Mouse (Mus musculus) layer of hippocampus, adult 2 months (tissue): ENCODE measurements around the gene Amtn. TPM values are rescaled to one million over a fixed set of nuclear protein-coding genes. Genes with fewer than 3 reads are reported as not detected.
A peak's percentile ranks its signal among the peaks of the same experiment; 100 is the strongest.
"Not testable (repeated sequence)": the region's sequence is repeated elsewhere in the genome, so short reads cannot be mapped to it uniquely, and the experiment has no call there.

Source experiments
- DNase-seq, 2 experiments: peaks; one replicate each; pipeline ENCODE4 v3.0.0; 2022; ENCODE audit warnings: low spot score in 2 of 2
- H3K27ac ChIP-seq: fragments of 200-600 bp; 2 replicates; pipeline ENCODE4 v1.8.1; 2022
- H3K4me3 ChIP-seq: fragments of 200-600 bp; 2 replicates; pipeline ENCODE4 v1.8.1; 2022; ENCODE audit warnings: mild to moderate bottlenecking
- CTCF ChIP-seq: fragments of 200-600 bp; conservative IDR thresholded peaks from 2 replicates; pipeline ENCODE4 v1.8.1; 2022; ENCODE audit warnings: antibody characterized with exemption, mild to moderate bottlenecking, moderate library complexity
- long read RNA-seq, 2 experiments: library from polyadenylated mRNA; stranded (forward); transcript quantifications; one replicate each; pipeline ENCODE4 v2.0.0; 2021; ENCODE audit warnings: borderline mapping rate in 2 of 2
- total RNA-seq, 2 experiments: library from RNA; stranded (reverse); gene quantifications; 2 replicates each; pipeline ENCODE4 v1.2.3; 2021

Gene Amtn
- not detected for total RNA-seq
- long read RNA-seq, experiment 1, result 0 reads
- long read RNA-seq, experiment 2, result 0 reads

DNA sequence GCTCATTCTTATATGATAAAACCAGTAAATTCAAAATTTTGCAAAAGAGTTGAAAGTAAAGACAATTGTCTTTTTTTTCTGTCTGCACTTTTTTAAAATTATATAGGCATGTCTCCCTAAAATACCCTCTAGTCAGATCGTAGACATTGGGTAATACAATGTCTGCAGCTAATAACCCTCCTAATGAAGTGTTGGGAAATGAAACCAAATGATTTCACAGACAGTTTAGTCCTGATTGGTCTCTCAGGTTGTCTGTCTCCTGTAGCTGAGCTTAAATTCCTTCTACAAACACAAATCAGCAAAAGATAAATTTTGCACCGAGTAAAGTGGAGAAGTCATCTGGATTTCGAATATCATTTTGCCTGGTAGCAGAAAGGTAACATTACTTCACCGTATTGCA, at the start of gene Amtn:
TSS of gene Amtn (plus strand) at position 301 of the 400 bp plus-strand sequence.
- no peak for TF ChIP-seq CTCF
- H3K27ac ChIP-seq, result no peak within 1 kb of the TSS
- DNase-seq, result no peak
- H3K4me3 ChIP-seq, result no peak within 1 kb of the TSS

DNA sequence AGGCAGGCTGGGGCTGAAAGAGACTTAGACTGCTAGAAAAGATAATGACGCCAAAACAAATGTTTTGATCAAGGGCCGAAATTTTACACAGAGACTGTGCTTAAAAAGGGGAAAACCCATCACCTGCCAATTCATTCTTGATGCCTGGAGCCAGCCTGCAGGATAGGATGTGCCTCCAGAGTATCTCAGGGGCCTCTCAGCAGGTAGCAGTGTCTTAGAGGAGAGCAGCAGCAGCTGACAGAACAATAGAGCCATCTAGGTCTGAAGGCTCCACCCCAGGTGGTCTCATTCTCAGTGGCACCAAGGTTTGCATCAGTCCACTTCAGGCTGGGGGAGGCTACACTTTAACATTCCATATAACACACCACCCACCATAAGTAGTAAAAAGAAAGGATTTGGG, 27.4 kb upstream of the Amtn start:
- not testable (repeated sequence) for H3K27ac ChIP-seq, H3K4me3 ChIP-seq, DNase-seq

DNA sequence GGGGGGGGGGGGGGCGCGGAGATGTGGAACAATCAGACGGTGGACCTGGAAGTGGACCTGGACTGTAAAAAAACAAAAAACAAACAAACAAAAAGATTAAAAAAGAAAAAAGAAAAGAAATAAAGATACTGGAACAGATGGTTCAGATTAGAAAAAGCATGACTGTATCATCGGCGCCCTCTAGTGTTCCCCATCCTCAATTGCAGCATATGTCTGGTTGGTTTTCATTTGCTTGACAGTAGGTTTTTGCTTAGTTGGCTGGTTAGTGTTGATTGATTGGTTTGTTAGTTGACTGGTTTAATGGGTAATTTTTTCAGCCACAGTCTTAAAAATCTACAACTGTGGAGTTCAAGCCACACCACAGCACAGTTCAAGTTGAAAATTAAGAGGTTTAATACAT, 11.1 kb upstream of the Amtn start:
- peak; percentile 28 to 57 for DNase-seq
- TF ChIP-seq CTCF, result peak; percentile 81
- H3K4me3 ChIP-seq, result no peak overlapping the region
- H3K27ac ChIP-seq, result no peak overlapping the region

DNA sequence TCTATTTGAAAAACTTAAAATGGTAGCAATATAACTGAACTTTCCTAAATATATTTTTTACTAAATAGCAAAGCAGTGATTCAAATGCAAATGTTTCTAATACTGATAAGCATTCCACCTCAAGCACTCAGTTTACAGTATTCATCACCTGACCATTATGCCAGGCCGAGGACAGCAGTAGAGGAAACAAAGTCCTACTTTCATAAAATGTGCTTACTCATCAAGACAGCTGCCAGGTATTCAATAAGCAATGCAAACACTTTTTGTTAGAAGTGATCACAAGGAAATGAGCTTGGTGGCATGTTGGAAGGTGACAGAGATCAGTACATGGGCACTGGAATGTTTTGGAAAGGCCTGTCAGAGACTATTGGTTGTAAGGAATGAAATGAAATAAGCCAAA, 9.0 kb upstream of the Amtn start:
- TF ChIP-seq CTCF, result no peak
- no peak for DNase-seq
- H3K4me3 ChIP-seq, result no peak overlapping the region
- no peak overlapping the region for H3K27ac ChIP-seq

DNA sequence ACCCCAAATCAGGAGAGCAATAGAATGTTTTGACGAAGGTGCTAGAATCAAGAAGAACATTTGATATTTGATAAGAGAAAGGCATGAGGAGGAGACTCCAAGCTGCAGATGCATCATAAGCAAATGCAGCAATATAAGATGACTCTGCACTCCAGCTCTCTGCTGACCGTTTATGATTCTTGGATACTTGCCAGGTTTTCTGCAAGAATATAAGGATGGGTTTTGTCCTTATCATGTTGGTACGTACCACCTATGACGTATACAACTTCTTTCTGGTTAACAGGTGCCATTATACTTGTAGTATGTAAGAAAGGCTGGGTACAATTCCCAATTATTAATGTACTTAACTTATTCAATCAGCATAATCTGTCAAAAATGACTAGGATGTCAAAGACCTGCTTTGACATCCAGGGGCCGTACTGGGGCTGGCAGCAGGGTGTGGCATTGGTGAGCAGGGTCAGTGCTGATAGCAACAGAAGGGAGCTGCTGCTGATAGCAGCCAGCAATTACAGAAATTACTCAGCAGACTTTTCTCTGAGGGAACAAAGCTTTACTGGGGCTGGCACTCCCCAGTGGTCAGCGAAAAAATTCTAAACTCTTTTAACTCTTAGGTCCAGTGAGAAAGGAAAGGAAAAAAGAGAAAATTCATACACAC, 5.2 kb upstream of the Amtn start:
- no peak for TF ChIP-seq CTCF
- DNase-seq, result no peak
- H3K4me3 ChIP-seq, result no peak overlapping the region
- no peak overlapping the region for H3K27ac ChIP-seq

DNA sequence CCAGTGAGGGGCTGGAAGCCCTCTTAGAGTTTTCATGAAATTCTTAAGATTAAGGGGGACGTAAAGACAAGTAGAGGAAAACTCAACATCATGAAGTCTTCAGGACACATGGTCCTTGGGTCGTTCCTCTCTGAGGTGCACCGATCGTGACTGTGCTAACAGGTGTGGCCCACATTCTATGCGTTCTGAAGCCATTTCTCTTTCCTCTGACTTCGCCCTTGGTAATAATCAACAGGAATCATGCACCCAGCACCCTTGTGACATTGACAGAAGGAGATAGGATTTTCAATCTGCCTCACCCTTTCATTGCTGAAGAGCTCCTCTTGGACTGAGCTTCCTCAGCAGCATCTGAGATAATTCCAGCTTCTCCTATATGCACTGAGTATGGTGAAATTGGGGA, 3.3 kb upstream of the Amtn start:
- H3K27ac ChIP-seq, result no peak overlapping the region
- H3K4me3 ChIP-seq, result no peak overlapping the region
- DNase-seq, result no peak
- TF ChIP-seq CTCF, result no peak

DNA sequence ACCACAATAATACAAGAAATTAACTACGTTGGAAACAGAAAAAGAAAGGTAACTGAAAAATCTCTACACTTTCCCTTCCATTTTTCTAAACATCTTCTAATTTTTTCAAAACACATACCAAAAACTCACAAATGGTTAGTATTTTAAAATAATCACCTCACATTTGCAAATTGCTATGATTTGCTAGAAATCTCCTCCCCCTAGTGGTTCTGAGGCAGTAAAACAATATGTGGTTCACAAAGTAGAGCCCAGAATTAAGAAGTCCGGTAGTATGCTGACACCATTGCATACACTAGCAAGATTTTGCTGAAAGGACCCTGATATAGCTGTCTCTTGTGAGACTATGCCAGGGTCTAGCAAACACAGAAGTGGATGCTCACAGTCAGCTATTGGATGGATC, 16.1 kb downstream of the Amtn start:
- H3K4me3 ChIP-seq, DNase-seq, H3K27ac ChIP-seq: not testable (repeated sequence)
- TF ChIP-seq CTCF, result peak; percentile 70

DNA sequence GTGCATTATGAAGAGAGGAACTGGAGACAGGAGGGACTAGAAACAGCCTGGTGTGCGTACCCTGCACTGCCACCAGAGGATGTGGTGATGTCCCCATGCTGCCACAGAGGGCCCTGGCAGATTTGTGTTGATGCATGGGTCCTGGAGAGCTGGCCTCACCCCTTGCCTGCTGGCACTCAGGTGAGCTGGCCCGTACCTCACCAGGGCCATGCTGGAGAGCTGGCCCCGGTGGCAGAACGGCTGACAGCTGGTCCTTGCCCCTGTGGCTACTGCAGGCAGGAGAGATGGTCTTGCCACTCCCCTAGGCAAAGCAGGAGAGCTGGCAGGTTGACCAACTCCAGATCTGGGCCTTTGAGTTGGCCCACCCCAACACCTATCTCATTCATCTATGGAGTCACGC, 22.7 kb downstream of the Amtn start:
- H3K4me3 ChIP-seq, result no peak overlapping the region
- no peak for TF ChIP-seq CTCF
- no peak for DNase-seq

DNA sequence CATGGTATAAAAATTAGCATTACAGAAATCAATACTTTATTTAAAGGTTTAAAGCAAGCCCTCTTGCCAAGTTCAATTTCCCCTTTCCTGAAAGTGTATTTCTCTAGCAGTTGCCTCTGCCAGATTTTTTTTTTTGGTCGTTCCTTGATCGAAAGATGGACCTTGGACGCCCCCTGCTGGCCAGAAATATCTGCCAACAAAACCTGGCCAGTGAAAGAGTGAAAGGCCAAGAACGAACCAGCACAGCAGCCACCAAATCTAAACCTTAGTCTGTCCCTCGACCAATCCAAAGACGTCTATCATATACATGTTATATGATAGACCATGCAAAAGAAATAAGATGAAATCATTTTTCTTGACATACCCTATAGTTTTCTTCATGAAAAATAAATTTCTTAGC, 23.9 kb downstream of the Amtn start:
- TF ChIP-seq CTCF, result peak; percentile 87
- Histone ChIP-seq H3K4me3 (no peak overlapping the region), H3K27ac (no peak overlapping the region)
- DNase-seq, result peak; percentile 32 to 80

More for the DNA sequence above, 22.7 kb downstream of the Amtn start:
- H3K27ac ChIP-seq, result no peak overlapping the region

DNA sequence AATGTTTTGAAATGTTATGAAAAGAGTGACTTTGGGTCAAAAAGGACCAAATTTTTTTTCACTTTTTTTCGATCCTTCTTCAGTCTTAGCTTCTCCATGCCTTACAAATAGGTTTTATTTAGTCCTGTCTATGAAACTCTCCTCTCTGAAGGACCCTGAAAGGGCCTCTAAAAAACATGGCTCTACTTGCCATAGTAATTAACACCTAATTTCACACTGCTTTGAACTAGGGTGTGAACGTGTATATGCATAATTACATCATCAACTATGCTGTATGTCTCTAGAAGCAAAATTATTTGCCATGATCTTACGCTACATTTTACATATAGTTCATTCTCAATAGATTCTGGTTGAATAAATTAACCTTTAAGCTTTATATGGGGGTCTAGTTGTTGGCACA, 25.6 kb downstream of the Amtn start:
- no peak overlapping the region for H3K27ac ChIP-seq
- DNase-seq, result no peak
- H3K4me3 ChIP-seq, result no peak overlapping the region
- no peak for TF ChIP-seq CTCF

DNA sequence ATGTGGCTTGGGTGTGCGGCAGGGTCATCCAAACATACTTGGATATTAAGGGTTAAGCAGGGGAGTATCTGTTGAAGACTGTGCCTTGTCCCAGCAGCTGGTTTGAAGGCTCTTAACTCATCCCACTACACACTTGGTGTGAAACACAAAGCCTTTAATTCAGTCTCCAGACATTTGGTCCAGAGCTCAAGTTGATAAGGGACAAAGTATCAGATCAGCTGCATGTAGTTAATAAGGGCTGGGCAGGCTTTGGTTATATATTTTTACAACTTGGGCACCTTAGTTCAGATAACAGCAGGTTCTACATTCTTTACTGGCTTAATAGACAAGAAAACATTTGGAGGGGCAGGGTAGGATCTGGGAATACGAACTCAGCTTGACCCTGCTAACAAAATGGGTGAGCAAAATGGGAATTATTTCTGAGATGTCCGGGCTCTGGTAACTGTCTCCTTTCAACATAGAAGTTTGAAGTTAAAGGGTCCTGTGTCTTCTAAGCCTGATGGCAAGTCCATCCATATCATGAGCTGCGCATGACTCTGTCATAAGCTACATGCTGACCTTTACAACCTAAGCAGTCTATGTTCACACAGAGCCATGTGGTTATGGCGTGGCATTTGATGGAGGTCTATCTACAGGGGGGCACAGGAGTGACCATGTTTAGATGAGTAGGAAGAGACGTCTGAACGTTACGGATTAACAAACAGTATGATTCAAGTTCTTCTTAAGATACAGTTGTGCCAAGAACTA, 44.6 kb downstream of the Amtn start:
- no peak for DNase-seq
- TF ChIP-seq CTCF, result no peak
- Histone ChIP-seq H3K4me3 (no peak overlapping the region), H3K27ac (no peak overlapping the region)

DNA sequence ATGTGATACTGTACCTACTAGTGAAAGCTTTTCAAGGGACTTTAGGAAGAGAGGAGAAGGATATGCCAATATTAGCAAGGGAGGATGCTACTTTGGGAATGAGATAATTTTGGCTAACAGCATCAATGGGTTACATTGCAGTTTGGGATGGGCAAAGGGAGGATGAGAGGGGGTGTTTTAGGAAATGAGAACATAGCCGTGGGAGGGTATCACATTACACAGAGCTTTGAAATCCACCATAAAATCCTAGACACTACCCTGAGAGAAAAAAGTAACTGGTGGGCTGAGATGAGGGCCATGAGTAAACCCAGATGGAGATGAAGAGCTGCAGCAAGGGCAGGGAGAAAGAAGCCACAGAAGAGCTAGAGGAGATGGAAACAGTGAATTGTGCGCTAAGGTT, 49.0 kb downstream of the Amtn start:
- not testable (repeated sequence) for DNase-seq, H3K27ac ChIP-seq, H3K4me3 ChIP-seq

DNA sequence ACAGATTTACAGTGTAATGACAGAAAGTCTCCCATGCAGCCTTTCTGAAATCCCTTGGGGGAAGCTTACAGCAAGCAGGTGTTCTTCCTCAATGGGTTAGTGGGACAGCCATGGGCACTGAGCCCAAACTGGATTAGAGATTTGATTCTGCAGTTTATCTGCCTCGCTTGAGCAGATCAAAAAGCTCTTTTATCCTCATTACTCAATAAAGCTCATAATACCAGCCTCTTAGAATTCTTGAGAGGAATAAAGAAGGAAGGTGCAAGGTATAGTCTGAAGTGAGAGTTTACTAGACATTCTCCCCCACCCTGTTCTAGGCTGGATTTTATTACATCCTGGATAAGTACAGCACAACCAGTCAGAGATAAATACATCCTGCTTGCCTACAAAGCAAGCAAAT, 50.8 kb downstream of the Amtn start:
- no peak overlapping the region for H3K27ac ChIP-seq
- no peak for DNase-seq
- TF ChIP-seq CTCF, result no peak
- no peak overlapping the region for H3K4me3 ChIP-seq

Other genes with a start within 250 kb of the Amtn start
- gene Gm11115, start 222.0 kb upstream of the Amtn start, total RNA-seq, result not detected
- not detected for gene Gm7714, start 107.2 kb upstream of the Amtn start, total RNA-seq
- not detected for gene Prol1, start 58.8 kb upstream of the Amtn start, total RNA-seq
- not detected for gene Ambn, start 79.9 kb downstream of the Amtn start, total RNA-seq
- gene Enam, start 111.9 kb downstream of the Amtn start, total RNA-seq, result not detected
- under 1 TPM; 0.31 to 0.42 TPM for gene Jchain, start 151.8 kb downstream of the Amtn start, total RNA-seq
- gene Utp3, start 178.4 kb downstream of the Amtn start, total RNA-seq, result 10 to 100 TPM; 29.2 to 30.3 TPM
- gene Rufy3, start 188.9 kb downstream of the Amtn start, total RNA-seq, result 100 to 1,000 TPM; 169 TPM